Mouse (Mus musculus) lung, adult 2 months (tissue): ENCODE measurements around the gene Krt84.

Experiments used
- CTCF ChIP-seq: fragments of 200-500 bp; IDR thresholded peaks from 2 replicates; pipeline ENCODE4 v1.5.1; 2011; ENCODE audit warnings: mild to moderate bottlenecking, low read length, control low read depth; ENCODE audit not compliant: insufficient read depth
- POLR2A ChIP-seq: fragments of 200-500 bp; IDR thresholded peaks from 2 replicates; pipeline ENCODE4 v1.6.1; 2011; ENCODE audit warnings: low read depth, mild to moderate bottlenecking, control low read depth, low read length, borderline replicate concordance; ENCODE audit errors: extremely low read depth

GRCm38 (mm10) chr15:101532720-101533119 is at the start of gene Krt84:
- no peak for TF ChIP-seq CTCF
- TF ChIP-seq POLR2A = no peak
